Mouse (Mus musculus): ENCODE data around the gene Col4a1.

DNA sequence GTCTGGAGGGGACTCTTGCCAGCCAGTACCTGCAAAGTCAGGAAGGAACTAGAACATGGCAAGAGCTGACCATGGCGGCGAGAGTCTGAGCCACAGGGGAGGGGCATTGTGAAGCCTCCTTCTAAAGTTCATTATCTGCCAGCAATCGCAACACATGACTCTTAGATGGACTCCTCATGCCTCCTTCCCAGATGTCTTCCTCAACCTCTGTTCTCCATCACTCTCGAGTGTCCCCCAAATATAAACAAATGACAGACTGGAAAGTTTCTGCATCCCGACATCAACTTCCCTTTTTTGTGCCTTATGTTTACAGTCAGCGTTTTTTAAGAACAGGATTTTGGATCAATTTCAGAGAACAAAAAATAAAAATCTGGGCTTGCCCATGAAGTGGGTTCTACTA, 93.3 kb downstream of the Col4a1 start:
- no peak for TF ChIP-seq CTCF (IDR thresholded peaks at IDR 0.05; ENCODE audit: extremely low read depth, insufficient read length, insufficient replicate concordance, low read depth, low read length)
- no peak for TF ChIP-seq POLR2A (IDR thresholded peaks at IDR 0.05; ENCODE audit: low read depth, low read length)

All from small intestine, adult 2 months (tissue).